Mouse (Mus musculus) liver, embryonic 14.5 days (tissue): ENCODE measurements around the gene D7Ertd443e. TPM values are rescaled to one million over a fixed set of nuclear protein-coding genes. Genes with fewer than 3 reads are reported as not detected.

Source experiments
- ATAC-seq: fragments of 200-750 bp; cut with Nextera tagmentation; 2 replicates; pipeline ENCODE4 v1.8.0; 2017; ENCODE audit warnings: moderate number of reproducible peaks, mild to moderate bottlenecking, moderate library complexity; ENCODE audit not compliant: insufficient read depth
- DNase-seq, 3 experiments: peaks; one replicate each; pipeline ENCODE4 v3.0.0-alpha.2; 2012 to 2013; ENCODE audit warnings: low read depth in 3 of 3, low spot score in 3 of 3
- H3K27ac ChIP-seq: fragments of 300-500 bp; sonication (generic); 2 replicates; pipeline ENCODE4 v1.5.1; 2014; ENCODE audit warnings: moderate library complexity, mild to moderate bottlenecking, control low read depth, inconsistent platforms
- H3K27me3 ChIP-seq: fragments of 300-500 bp; sonication (generic); 2 replicates; pipeline ENCODE4 v1.6.1; 2014; ENCODE audit warnings: mild to moderate bottlenecking, low read length, moderate library complexity; ENCODE audit not compliant: control insufficient read depth, insufficient read depth
- H3K36me3 ChIP-seq: fragments of 300-500 bp; sonication (generic); replicated peaks from 2 replicates; pipeline ENCODE4 v1.6.1; 2014; ENCODE audit warnings: low read depth; ENCODE audit not compliant: control insufficient read depth, insufficient read depth
- H3K4me1 ChIP-seq, 2 experiments: fragments of 200-500 bp in 1 of 2; fragments of 300-500 bp in 1 of 2; sonication (generic) in 1 of 2; replicated peaks; 2 replicates each; pipeline ENCODE4 v1.6.1; 2012 to 2014; ENCODE audit warnings: antibody characterized with exemption in 1 of 2, inconsistent platforms in 1 of 2, low read length in 1 of 2; ENCODE audit not compliant: control insufficient read depth in 2 of 2, insufficient read depth in 2 of 2
- H3K4me2 ChIP-seq: fragments of 300-500 bp; sonication (generic); 2 replicates; pipeline ENCODE4 v1.6.1; 2014; ENCODE audit warnings: low read depth, mild to moderate bottlenecking, control low read depth, moderate library complexity
- H3K4me3 ChIP-seq, 2 experiments: fragments of 200-500 bp in 1 of 2; fragments of 300-500 bp in 1 of 2; sonication (generic) in 1 of 2; 2 replicates each; pipeline ENCODE4 v1.5.1; 2012 to 2014; ENCODE audit warnings: low read depth in 2 of 2, low read length in 2 of 2, mild to moderate bottlenecking in 2 of 2, control low read depth in 1 of 2, inconsistent platforms in 1 of 2, moderate library complexity in 1 of 2; ENCODE audit not compliant: insufficient read depth in 1 of 2
- H3K9ac ChIP-seq: fragments of 300-500 bp; sonication (generic); replicated peaks from 2 replicates; pipeline ENCODE4 v1.6.1; 2014; ENCODE audit warnings: mild to moderate bottlenecking, control low read depth, moderate library complexity
- H3K9me3 ChIP-seq: fragments of 300-500 bp; sonication (generic); 2 replicates; pipeline ENCODE4 v1.6.1; 2016; ENCODE audit warnings: low read length, mixed read lengths; ENCODE audit not compliant: control insufficient read depth
- CTCF ChIP-seq: IDR thresholded peaks from 2 replicates; pipeline ENCODE4 v1.5.1; 2016; ENCODE audit warnings: antibody characterized with exemption, low read depth, control low read depth
- EP300 ChIP-seq: IDR thresholded peaks from 2 replicates; pipeline ENCODE4 v1.6.1; 2016; ENCODE audit warnings: antibody characterized with exemption, low read depth
- WGBS: fragments of 180-500 bp; shearing (Covaris S2); extraction: QIAGEN DNeasy Blood & Tissue Kit; methylation state at CpG from one replicate; pipeline ENCODE4 v1.1.7; 2014; ENCODE audit not compliant: insufficient replicate concordance; 5-methylcytosine and 5-hydroxymethylcytosine counted together
- polyA plus RNA-seq, 2 experiments: library from polyadenylated mRNA; depleted of rRNA in 1 of 2; stranded (reverse) in 1 of 2; unstranded in 1 of 2; fragments of >200 nt; fragmentation: Nextera tagmentation in 1 of 2; extraction: Ambion mirVana in 1 of 2; gene quantifications; 2 replicates each; pipeline versions ENCODE4 v1.2.1 to v1.2.3; 2012 to 2014

The D7Ertd443e gene
- polyA plus RNA-seq, 2 experiments, result 0.02 TPM; not detected in 1

DNA sequence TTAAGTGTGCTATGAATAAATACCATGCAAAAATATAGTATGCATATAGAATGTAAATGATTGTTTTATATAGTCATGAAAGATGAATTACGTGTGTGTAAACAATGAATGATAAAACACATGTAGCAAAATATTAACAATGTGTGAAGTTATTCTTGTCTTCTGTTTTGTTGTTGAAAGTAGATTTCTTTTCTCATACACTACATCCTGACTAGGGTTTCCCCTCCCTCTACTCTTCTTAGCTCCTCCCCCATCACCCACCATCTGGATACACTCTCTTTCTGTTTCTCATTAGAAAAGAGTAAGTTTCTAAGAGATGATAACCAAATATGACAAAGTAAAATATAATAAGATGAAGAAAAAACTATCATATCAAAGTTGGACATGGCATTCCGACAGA lies 137.4 kb downstream of the D7Ertd443e start:
- DNase-seq, result no peak
- no peaks in the 10 kb centered on the region for H3K36me3 ChIP-seq
- no peaks in the 10 kb centered on the region for H3K27me3 ChIP-seq
- no peak overlapping the region for H3K4me2 ChIP-seq
- no peaks in the 10 kb centered on the region for H3K4me1 ChIP-seq
- H3K4me3 ChIP-seq, result no peak overlapping the region
- ATAC-seq, result no peak
- H3K27ac ChIP-seq, result no peak overlapping the region
- 61% methylated on average over 2 of the region's 2 CpGs for WGBS
- TF ChIP-seq CTCF (no peak), EP300 (no peak)
- H3K9ac ChIP-seq, result no peak overlapping the region
- H3K9me3 ChIP-seq, result no peaks in the 10 kb centered on the region

DNA sequence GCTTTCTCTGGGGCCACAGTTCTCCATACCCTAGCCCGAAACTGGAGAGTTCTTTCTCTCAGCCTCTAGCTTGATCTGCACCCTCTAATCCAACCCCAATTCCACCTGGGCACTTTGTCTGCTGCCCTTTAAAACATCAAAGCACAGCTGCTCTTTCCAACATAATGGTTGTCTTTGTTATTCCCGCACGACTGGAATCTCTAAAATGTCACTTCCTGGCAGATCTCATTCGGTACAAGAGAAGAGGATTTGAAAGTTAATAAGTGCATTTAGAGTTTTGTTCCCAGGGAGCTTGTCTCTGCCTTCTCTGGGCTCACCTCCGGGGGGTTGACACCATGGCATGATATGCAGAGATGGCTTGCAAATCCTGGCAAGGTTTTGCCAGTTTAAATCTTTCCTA lies 138.8 kb downstream of the D7Ertd443e start:
- TF ChIP-seq CTCF, result no peak
- TF ChIP-seq EP300, result no peak
- WGBS, result 53% methylated on average over 5 of the region's 5 CpGs
- Histone ChIP-seq H3K9ac (no peak overlapping the region), H3K27ac (no peak overlapping the region), H3K27me3 (no peaks in the 10 kb centered on the region), H3K36me3 (no peaks in the 10 kb centered on the region), H3K4me1 (no peaks in the 10 kb centered on the region), H3K9me3 (no peaks in the 10 kb centered on the region), H3K4me3 (no peak overlapping the region), H3K4me2 (no peak overlapping the region)
- DNase-seq (no peak), ATAC-seq (no peak)

DNA sequence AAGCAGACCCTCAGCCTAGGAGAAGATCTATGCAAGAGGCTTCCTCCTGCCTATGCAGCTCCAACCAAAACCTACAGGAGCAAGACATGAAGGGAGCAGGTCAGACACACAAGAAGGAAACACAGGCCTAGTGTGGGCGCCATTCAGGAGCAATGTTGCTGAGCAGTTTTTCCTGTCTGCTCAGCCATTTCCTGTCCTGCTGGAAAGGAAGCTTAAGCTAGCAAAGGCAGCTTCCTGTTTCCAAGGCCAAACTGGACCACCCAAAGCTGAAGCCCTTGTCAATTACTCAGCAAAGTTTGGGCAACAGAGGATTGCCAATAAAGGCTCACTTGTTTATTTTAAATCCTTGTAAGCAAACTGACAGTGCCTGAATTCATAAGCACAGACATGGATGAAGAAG lies 142.7 kb downstream of the D7Ertd443e start:
- TF ChIP-seq EP300 (no peak), CTCF (no peak)
- no peak overlapping the region for H3K4me2 ChIP-seq
- no peaks in the 10 kb centered on the region for H3K9me3 ChIP-seq
- H3K4me1 ChIP-seq, result no peaks in the 10 kb centered on the region
- ATAC-seq (no peak), DNase-seq (no peak)
- no peak overlapping the region for H3K4me3 ChIP-seq
- WGBS, result 48% methylated on average over 1 of the region's 1 CpGs
- H3K36me3 ChIP-seq, result no peaks in the 10 kb centered on the region
- H3K9ac ChIP-seq, result no peak overlapping the region
- no peak overlapping the region for H3K27ac ChIP-seq
- no peaks in the 10 kb centered on the region for H3K27me3 ChIP-seq

DNA sequence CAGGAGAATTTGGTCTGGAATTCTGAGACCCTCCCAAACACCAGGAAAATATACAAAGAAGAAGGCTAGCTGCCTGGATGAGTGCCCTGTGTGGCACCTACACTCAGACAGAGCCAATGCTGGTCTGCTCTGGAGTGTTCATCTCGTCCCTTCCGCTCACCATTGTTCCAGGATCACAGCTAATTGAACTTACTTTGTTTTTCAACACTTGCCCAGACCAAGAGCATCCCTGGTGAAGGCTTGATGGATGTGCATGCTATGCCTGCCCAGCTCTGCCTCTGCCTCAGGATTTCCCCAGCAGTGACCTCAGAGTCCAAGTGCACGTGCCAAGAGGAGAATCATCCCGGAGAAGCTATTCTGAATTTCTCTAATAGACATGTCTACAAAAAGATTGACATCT lies 144.2 kb downstream of the D7Ertd443e start:
- no peak for ATAC-seq

DNA sequence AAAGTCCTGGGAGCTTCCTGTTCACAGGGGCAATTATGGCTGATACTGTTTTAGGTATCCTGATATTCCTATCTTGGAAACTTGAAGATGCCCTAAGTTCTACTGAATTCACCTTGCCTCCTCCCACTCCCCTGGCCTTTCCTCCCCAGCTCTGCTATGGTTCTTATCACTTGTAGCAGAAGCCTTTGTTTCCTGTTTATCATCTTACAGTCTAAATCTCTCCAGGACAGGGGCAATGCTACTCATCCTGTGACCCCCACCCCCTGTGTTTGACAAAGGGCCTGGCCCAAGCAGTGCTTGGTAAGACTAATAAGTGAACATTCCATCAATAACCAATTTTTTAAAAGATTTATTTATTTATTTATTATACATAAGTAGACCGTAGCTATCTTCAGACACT lies 144.9 kb downstream of the D7Ertd443e start:
- 51% methylated on average over 1 of the region's 1 CpGs for WGBS
- TF ChIP-seq CTCF, result no peak
- TF ChIP-seq EP300, result no peak
- no peak for DNase-seq
- Histone ChIP-seq H3K4me2 (no peak overlapping the region), H3K36me3 (no peaks in the 10 kb centered on the region), H3K27ac (no peak overlapping the region), H3K9me3 (no peaks in the 10 kb centered on the region), H3K4me1 (no peaks in the 10 kb centered on the region), H3K27me3 (no peaks in the 10 kb centered on the region), H3K9ac (no peak overlapping the region), H3K4me3 (no peak overlapping the region)
- ATAC-seq, result no peak

More for the DNA sequence above, 144.2 kb downstream of the D7Ertd443e start:
- Histone ChIP-seq H3K9me3 (no peaks in the 10 kb centered on the region), H3K9ac (no peak overlapping the region), H3K4me2 (no peak overlapping the region), H3K27ac (no peak overlapping the region), H3K4me3 (no peak overlapping the region), H3K36me3 (no peaks in the 10 kb centered on the region), H3K27me3 (no peaks in the 10 kb centered on the region), H3K4me1 (no peaks in the 10 kb centered on the region)
- DNase-seq, result no peak
- WGBS, result 83% methylated on average over 4 of the region's 4 CpGs
- TF ChIP-seq CTCF (no peak), EP300 (no peak)
